Mouse (Mus musculus) large intestine, adult 2 months (tissue): ENCODE results near the gene Purb. TPM values are rescaled to one million over a fixed set of nuclear protein-coding genes. Genes with fewer than 3 reads are reported as not detected.

Source experiments
- DNase-seq: peaks from one replicate; pipeline ENCODE4 v3.0.0-alpha.2; 2012; ENCODE audit warnings: low read depth, low spot score
- WGBS: fragments of 180-500 bp; shearing (Covaris S2); methylation state at CpG from one replicate; pipeline ENCODE4 v1.1.7; 2018; 5-methylcytosine and 5-hydroxymethylcytosine counted together
- polyA plus RNA-seq: library from polyadenylated mRNA; depleted of rRNA; stranded (reverse); fragments of >200 nt; gene quantifications from 2 replicates; pipeline ENCODE4 v1.2.3, GENCODE M21; 2012; rRNA removed

The Purb gene
- polyA plus RNA-seq, result 6.0 and 7.7 TPM in 2 replicates

GRCm38 (mm10) chr11:6475867-6476484, at the start of gene Purb:
Gene Purb, minus strand, starts transcription at chr11:6475917.
- DNase-seq, result no peak
- 2% methylated on average over 68 of the region's 76 CpGs for WGBS

GRCm38 (mm10) chr11:6525241-6525640, 49.5 kb upstream of the Purb start:
- WGBS, result 87% methylated on average over 1 of the region's 1 CpGs
- DNase-seq, result no peak

GRCm38 (mm10) chr11:6524880-6525238, 49.1 kb upstream of the Purb start:
- WGBS, result 84% methylated on average over 4 of the region's 4 CpGs
- DNase-seq, result no peak

- no peak for DNase-seq
- WGBS, result 85% methylated on average over 8 of the region's 8 CpGs
These were observed 48.6 kb upstream of the Purb start for GRCm38 (mm10) chr11:6524165-6524879.

GRCm38 (mm10) chr11:6523662-6524088, 48.0 kb upstream of the Purb start:
- no peak for DNase-seq
- WGBS, result 26% methylated on average over 1 of the region's 1 CpGs

GRCm38 (mm10) chr11:6522782-6523525, 47.2 kb upstream of the Purb start:
- 75% methylated on average over 9 of the region's 9 CpGs for WGBS

GRCm38 (mm10) chr11:6520507-6521173, 44.9 kb upstream of the Purb start, which contains the start of gene Myo1g:
Gene Myo1g, minus strand, starts transcription at chr11:6520965.
- DNase-seq, result no peak
- 58% methylated on average over 7 of the region's 7 CpGs for WGBS

More at GRCm38 (mm10) chr11:6522782-6523525, 47.2 kb upstream of the Purb start:
- DNase-seq, result no peak

- no peak for DNase-seq
- 43% methylated on average over 11 of the region's 11 CpGs for WGBS
These were observed 43.8 kb upstream of the Purb start for GRCm38 (mm10) chr11:6519491-6520033.

GRCm38 (mm10) chr11:6514837-6515236, 39.1 kb upstream of the Purb start:
- WGBS, result 69% methylated on average over 7 of the region's 7 CpGs
- DNase-seq, result no peak

- 48% methylated on average over 1 of the region's 1 CpGs for WGBS
- no peak for DNase-seq
These were observed 32.7 kb upstream of the Purb start for GRCm38 (mm10) chr11:6508269-6508876.

- no peak for DNase-seq
- 77% methylated on average over 9 of the region's 9 CpGs for WGBS
These were observed 30.8 kb upstream of the Purb start for GRCm38 (mm10) chr11:6506516-6506915.

GRCm38 (mm10) chr11:6504689-6505088, 29.0 kb upstream of the Purb start:
- DNase-seq, result peak; percentile 70
- WGBS, result 24% methylated on average over 6 of the region's 6 CpGs

- no peak for DNase-seq
- 24% methylated on average over 3 of the region's 3 CpGs for WGBS
These were observed 28.5 kb upstream of the Purb start for GRCm38 (mm10) chr11:6504226-6504625.

- 78% methylated on average over 2 of the region's 2 CpGs for WGBS
- no peak for DNase-seq
These were observed 26.8 kb upstream of the Purb start for GRCm38 (mm10) chr11:6502506-6502905.

GRCm38 (mm10) chr11:6497311-6497948, 21.7 kb upstream of the Purb start:
- 77% methylated on average over 12 of the region's 12 CpGs for WGBS
- DNase-seq, result no peak

- 35% methylated on average over 6 of the region's 6 CpGs for WGBS
These were observed 14.2 kb upstream of the Purb start for GRCm38 (mm10) chr11:6489691-6490503.

GRCm38 (mm10) chr11:6489257-6489656, 13.5 kb upstream of the Purb start:
- DNase-seq, result no peak
- 96% methylated on average over 7 of the region's 7 CpGs for WGBS

More at GRCm38 (mm10) chr11:6489691-6490503, 14.2 kb upstream of the Purb start:
- no peak for DNase-seq
